In the genomic region with DNA sequence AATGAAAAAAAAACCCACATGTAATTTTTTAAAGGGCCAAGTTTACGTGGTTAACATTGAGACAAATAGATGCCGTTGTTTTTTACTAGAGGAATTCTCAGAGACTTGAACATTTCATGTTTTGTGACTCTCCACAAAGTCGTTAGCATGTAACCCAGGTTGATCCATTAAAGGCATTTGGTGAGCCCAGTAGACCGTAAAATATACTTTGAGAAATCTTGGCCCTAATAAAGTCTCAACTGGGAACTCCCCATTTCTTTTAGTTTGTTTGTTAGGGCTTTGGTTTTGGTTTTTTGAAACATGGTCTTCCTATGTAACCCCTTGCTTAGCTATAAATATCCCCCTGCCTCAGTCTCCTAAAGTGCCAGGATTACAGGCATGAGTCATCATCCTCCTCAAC, we compare ENCODE assay signal across 23 mouse cellular contexts.
"Had no signal": no experiment of that assay in that cellular context is flagged by ENCODE, and none has a peak within 500 bp of the region (broad histone marks: within the 10 kb centered on the region; RNA-seq: fewer than 3 reads in every experiment).

No protein-coding gene starts in this region.

- H3K9me3 ChIP-seq: heart, embryonic 10.5 days; heart, embryonic 12.5 days; hindbrain, embryonic 10.5 days; hindbrain, embryonic 12.5 days; limb, embryonic 10.5 days; limb, embryonic 12.5 days; liver, embryonic 12.5 days had no signal

- H3K4me1 ChIP-seq: heart, embryonic 10.5 days; heart, embryonic 12.5 days; hindbrain, embryonic 10.5 days; hindbrain, embryonic 12.5 days had no signal

- H3K36me3 ChIP-seq: heart, embryonic 10.5 days; heart, embryonic 12.5 days; hindbrain, embryonic 10.5 days; hindbrain, embryonic 12.5 days; limb, embryonic 10.5 days; limb, embryonic 12.5 days; liver, embryonic 12.5 days had no signal

- ATAC-seq: hindbrain, embryonic 16.5 days; intestine, embryonic 16.5 days; liver, embryonic 12.5 days had no signal

- H3K27me3 ChIP-seq: heart, embryonic 12.5 days; hindbrain, embryonic 12.5 days; limb, embryonic 12.5 days; liver, embryonic 12.5 days had no signal

- H3K27ac ChIP-seq: gastrocnemius, adult 2 months; heart, embryonic 10.5 days; hindbrain, embryonic 10.5 days; hindbrain, embryonic 12.5 days; hindbrain, embryonic 14.5 days; kidney, postnatal 0 days; left cerebral cortex, adult 2 months; limb, embryonic 10.5 days; limb, embryonic 12.5 days; liver, embryonic 12.5 days had no signal

- H3K9ac ChIP-seq: heart, embryonic 12.5 days; hindbrain, embryonic 12.5 days; hindbrain, embryonic 14.5 days; limb, embryonic 12.5 days; liver, embryonic 12.5 days had no signal

- H3K4me3 ChIP-seq: gastrocnemius, adult 2 months; heart, embryonic 10.5 days; heart, embryonic 12.5 days; hindbrain, embryonic 10.5 days; hindbrain, embryonic 12.5 days; left cerebral cortex, adult 2 months; limb, embryonic 10.5 days; limb, embryonic 12.5 days; liver, embryonic 12.5 days had no signal

- H3K4me2 ChIP-seq: heart, embryonic 12.5 days; hindbrain, embryonic 12.5 days; hindbrain, embryonic 14.5 days; limb, embryonic 12.5 days; liver, embryonic 12.5 days had no signal

- DNase-seq: gastrocnemius, adult 2 months; gastrocnemius, postnatal 10 days; gastrocnemius, postnatal 25 days; heart, adult 18-20 months; heart, postnatal 10 days; heart, postnatal 4 days; kidney, adult 11 months; kidney, postnatal 14 days; kidney, postnatal 36 days; layer of hippocampus, adult 9-11 months; layer of hippocampus, postnatal 36 days had no signal
